Mouse (Mus musculus): ENCODE data around the gene Gna15. TPM values are rescaled to one million over a fixed set of nuclear protein-coding genes. Genes with fewer than 3 reads are reported as not detected.

The Gna15 gene
- polyA plus RNA-seq, 1 experiment, result 0.16 TPM

GRCm38 (mm10) chr10:81570238-81570800 lies 46.3 kb upstream of the Gna15 start:
- no peaks in the 10 kb centered on the region for H3K79me3 ChIP-seq (ENCODE audit: low read depth)
- no peaks in the 10 kb centered on the region for H3K27me3 ChIP-seq (ENCODE audit: control insufficient read depth, insufficient read depth, insufficient read length)
- no peak for TF ChIP-seq MYOG (IDR thresholded peaks at IDR 0.05; ENCODE audit: control insufficient read depth, extremely low read depth, insufficient read length)
- TF ChIP-seq CEBPB (IDR thresholded peaks at IDR 0.05; ENCODE audit: low read depth), result no peak
- TF ChIP-seq MYOD1 (IDR thresholded peaks at IDR 0.05; ENCODE audit: control insufficient read depth, insufficient read length, low read depth), result no peak
- TF ChIP-seq USF1 (IDR thresholded peaks at IDR 0.05; ENCODE audit: low read depth), result no peak
- no peak for TF ChIP-seq CTCF (IDR thresholded peaks at IDR 0.05; ENCODE audit: control insufficient read depth, insufficient read depth, insufficient read length)
- TF ChIP-seq FOSL1 (IDR thresholded peaks at IDR 0.05; ENCODE audit: insufficient read depth, low read length, poor library complexity, severe bottlenecking), result no peak
- TF ChIP-seq MAX (IDR thresholded peaks at IDR 0.05), result no peak
- peak overlapping the region; percentile 77 for H3ac ChIP-seq (ENCODE audit: control insufficient read depth, insufficient read length, low read depth)
- no peaks in the 10 kb centered on the region for H3K79me2 ChIP-seq (ENCODE audit: control insufficient read depth, insufficient read depth)
- peaks cover 17% of the 10 kb centered on the region for H3K36me3 ChIP-seq (ENCODE audit: control insufficient read depth, insufficient read depth)
- peak overlapping the region; percentile 43 for H3K4me3 ChIP-seq (ENCODE audit: insufficient read depth, poor library complexity, severe bottlenecking)

DNA sequence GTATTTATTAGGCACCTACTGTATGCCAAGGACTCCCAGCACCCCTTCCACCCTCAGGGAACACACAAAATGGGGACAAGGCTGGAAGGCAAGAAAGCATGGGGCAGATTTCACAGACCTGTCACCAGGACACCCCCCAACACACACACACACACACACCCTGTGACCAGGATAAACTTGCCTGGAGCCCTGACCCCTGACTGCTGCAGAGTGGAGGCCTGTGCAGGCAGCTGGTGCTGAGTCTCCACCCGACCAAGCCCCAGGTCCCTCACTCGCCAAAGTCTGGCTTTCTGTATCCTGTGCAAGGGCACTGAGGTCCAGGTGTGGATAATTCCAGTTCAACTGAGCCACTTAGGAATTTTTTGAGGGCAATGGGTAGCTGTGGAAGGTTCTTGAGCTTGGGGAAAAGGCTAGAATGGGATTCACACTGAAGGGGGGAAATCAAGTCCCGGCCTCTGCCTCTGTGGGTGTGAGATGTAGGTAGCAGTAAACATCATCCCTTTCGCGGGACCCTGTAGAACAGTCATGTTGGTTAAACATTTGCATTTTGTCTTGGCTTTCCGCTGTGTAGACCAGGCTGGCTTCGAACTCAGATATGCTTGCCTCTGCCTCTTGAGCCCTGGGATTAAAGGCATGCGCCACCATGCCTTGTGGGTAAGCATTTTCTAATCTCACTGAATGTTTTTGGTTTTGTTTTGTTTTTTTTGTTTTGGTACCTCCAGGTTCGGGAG lies 45.6 kb upstream of the Gna15 start:
- no peak overlapping the region for H3ac ChIP-seq (ENCODE audit: control insufficient read depth, insufficient read length, low read depth)
- no peaks in the 10 kb centered on the region for H3K27me3 ChIP-seq (ENCODE audit: control insufficient read depth, insufficient read depth, insufficient read length)
- H3K4me3 ChIP-seq (ENCODE audit: insufficient read depth, poor library complexity, severe bottlenecking), result no peak overlapping the region
- no peaks in the 10 kb centered on the region for H3K79me3 ChIP-seq (ENCODE audit: low read depth)
- TF ChIP-seq FOSL1 (IDR thresholded peaks at IDR 0.05; ENCODE audit: insufficient read depth, low read length, poor library complexity, severe bottlenecking) (no peak), MAX (IDR thresholded peaks at IDR 0.05) (no peak)
- H3K79me2 ChIP-seq (ENCODE audit: control insufficient read depth, insufficient read depth), result no peaks in the 10 kb centered on the region
- peaks cover 23% of the 10 kb centered on the region for H3K36me3 ChIP-seq (ENCODE audit: control insufficient read depth, insufficient read depth)

DNA sequence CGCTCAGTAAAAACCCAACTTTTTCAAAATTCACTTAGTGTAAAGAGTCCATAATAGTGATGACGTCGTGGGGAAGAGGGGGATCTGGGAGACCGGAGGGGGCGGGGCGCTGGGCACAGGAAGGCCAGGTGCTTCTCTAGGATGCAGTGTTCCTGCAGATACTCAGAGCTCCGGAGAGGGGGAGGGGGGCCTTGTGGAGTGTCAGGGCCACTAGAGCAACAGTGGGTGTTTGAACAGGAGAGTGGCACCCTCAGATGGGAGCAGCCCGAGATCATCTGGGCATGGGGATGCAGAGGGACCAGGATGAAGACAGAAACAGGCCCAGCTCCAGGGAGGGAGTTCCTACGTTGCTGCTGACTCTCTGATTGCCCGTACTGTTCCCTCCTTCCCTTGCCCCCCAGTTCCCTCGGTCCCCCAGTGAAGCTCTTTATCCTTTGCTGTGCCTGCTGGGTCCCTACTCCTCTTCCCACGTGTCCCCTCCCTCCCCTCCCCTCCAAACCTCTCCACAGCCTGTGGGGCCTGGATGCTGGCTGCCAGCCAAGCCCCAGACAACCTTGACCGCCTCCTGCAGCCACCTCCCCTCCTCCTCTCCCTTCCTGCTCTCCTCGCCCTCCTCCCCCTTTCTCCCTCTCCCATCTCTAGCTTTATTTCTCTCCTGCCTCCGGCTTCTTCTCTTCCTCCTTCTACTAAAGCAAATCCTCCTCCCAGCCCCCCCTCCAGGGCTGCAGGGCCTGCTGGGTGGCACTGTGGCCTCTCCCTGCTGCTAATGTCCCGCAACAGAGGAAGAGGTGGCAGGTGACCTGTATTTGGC lies 44.6 kb upstream of the Gna15 start:
- no peaks in the 10 kb centered on the region for H3K27me3 ChIP-seq (ENCODE audit: control insufficient read depth, insufficient read depth, insufficient read length)
- no peak overlapping the region for H3ac ChIP-seq (ENCODE audit: control insufficient read depth, insufficient read length, low read depth)
- H3K36me3 ChIP-seq (ENCODE audit: control insufficient read depth, insufficient read depth), result peaks cover 28% of the 10 kb centered on the region
- H3K79me2 ChIP-seq (ENCODE audit: control insufficient read depth, insufficient read depth), result peaks cover 9% of the 10 kb centered on the region
- peaks cover 3% of the 10 kb centered on the region for H3K79me3 ChIP-seq (ENCODE audit: low read depth)
- TF ChIP-seq CEBPB (IDR thresholded peaks at IDR 0.05; ENCODE audit: low read depth), result no peak
- TF ChIP-seq MYOD1 (IDR thresholded peaks at IDR 0.05; ENCODE audit: control insufficient read depth, insufficient read length, low read depth), result no peak
- TF ChIP-seq USF1 (IDR thresholded peaks at IDR 0.05; ENCODE audit: low read depth), result no peak
- TF ChIP-seq FOSL1 (IDR thresholded peaks at IDR 0.05; ENCODE audit: insufficient read depth, low read length, poor library complexity, severe bottlenecking), result no peak
- TF ChIP-seq MYOG (IDR thresholded peaks at IDR 0.05; ENCODE audit: control insufficient read depth, extremely low read depth, insufficient read length), result no peak
- no peak for TF ChIP-seq CTCF (IDR thresholded peaks at IDR 0.05; ENCODE audit: control insufficient read depth, insufficient read depth, insufficient read length)
- TF ChIP-seq MAX (IDR thresholded peaks at IDR 0.05), result no peak
- H3K4me3 ChIP-seq (ENCODE audit: insufficient read depth, poor library complexity, severe bottlenecking), result no peak overlapping the region

GRCm38 (mm10) chr10:81565257-81566228 lies 41.5 kb upstream of the Gna15 start:
- Histone ChIP-seq H3K79me3 (ENCODE audit: low read depth) (peaks cover 24% of the 10 kb centered on the region), H3K79me2 (ENCODE audit: control insufficient read depth, insufficient read depth) (peaks cover 39% of the 10 kb centered on the region), H3K36me3 (ENCODE audit: control insufficient read depth, insufficient read depth) (peaks cover 49% of the 10 kb centered on the region), H3ac (ENCODE audit: control insufficient read depth, insufficient read length, low read depth) (no peak overlapping the region), H3K4me3 (ENCODE audit: insufficient read depth, poor library complexity, severe bottlenecking) (no peak overlapping the region), H3K27me3 (ENCODE audit: control insufficient read depth, insufficient read depth, insufficient read length) (no peaks in the 10 kb centered on the region)
- no peak for TF ChIP-seq CTCF (IDR thresholded peaks at IDR 0.05; ENCODE audit: control insufficient read depth, insufficient read depth, insufficient read length)
- TF ChIP-seq USF1 (IDR thresholded peaks at IDR 0.05; ENCODE audit: low read depth), result no peak
- no peak for TF ChIP-seq MAX (IDR thresholded peaks at IDR 0.05)

DNA sequence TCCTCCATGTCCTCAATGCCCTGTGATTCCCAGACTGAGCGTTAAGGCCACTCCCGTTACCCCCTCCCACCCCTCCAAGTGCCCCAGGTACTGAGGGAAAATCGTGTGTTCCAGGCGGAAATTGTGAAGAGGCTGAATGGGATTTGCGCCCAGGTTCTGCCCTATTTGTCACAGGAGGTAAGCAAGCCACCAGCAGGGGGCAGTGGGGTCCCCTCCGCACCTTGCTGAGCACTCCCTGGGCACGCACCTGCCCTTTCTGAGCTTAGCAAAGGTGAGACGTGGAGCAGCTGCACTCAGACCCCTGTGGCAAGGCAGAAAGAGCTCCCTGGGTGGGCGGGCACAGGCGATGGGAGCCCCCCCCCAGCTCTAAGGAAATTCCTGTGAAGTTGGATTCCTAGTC lies 40.7 kb upstream of the Gna15 start:
- Histone ChIP-seq H3ac (ENCODE audit: control insufficient read depth, insufficient read length, low read depth) (no peak overlapping the region), H3K27me3 (ENCODE audit: control insufficient read depth, insufficient read depth, insufficient read length) (no peaks in the 10 kb centered on the region), H3K79me2 (ENCODE audit: control insufficient read depth, insufficient read depth) (peaks cover 47% of the 10 kb centered on the region), H3K79me3 (ENCODE audit: low read depth) (peaks cover 27% of the 10 kb centered on the region), H3K36me3 (ENCODE audit: control insufficient read depth, insufficient read depth) (peaks cover 49% of the 10 kb centered on the region), H3K4me3 (ENCODE audit: insufficient read depth, poor library complexity, severe bottlenecking) (no peak overlapping the region)
- TF ChIP-seq MYOG (IDR thresholded peaks at IDR 0.05; ENCODE audit: control insufficient read depth, extremely low read depth, insufficient read length), result no peak
- TF ChIP-seq CTCF (IDR thresholded peaks at IDR 0.05; ENCODE audit: control insufficient read depth, insufficient read depth, insufficient read length), result peak; percentile 43

Data from C2C12 (cell line).